Mouse (Mus musculus): Measurements from ENCODE around the gene Tmem218. TPM values are rescaled to one million over a fixed set of nuclear protein-coding genes. Genes with fewer than 3 reads are reported as not detected.

Gene Tmem218
- polyA plus RNA-seq, 2 experiments, result 1.6 to 3.9 TPM

DNA sequence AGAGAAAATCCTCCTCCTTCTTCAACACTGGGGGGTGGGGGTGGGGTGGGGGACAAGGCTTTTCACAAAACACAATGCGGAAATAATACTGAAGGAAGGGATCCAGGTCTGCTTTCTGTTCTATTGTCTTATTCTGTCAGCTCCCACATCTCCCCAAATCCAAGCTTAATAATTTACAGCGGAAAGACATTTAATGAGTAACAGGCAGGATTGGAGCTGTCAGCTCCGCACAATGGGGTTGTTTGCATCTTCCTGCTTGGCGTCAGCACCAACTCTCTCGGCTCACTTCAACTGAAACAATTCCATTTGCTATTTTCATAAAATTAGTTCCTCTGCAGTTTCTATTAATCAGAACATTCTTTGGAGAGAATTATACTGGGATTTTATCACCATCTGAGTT, 4.1 kb upstream of the Tmem218 start:
- Histone ChIP-seq H3K27me3 (ENCODE audit: control insufficient read depth, insufficient read depth, low read length) (no peaks in the 10 kb centered on the region), H3K9me3 (ENCODE audit: control insufficient read depth, low read length) (no peaks in the 10 kb centered on the region), H3K36me3 (replicated peaks; ENCODE audit: control insufficient read depth, insufficient read depth, low read depth) (no peaks in the 10 kb centered on the region), H3K4me1 (replicated peaks; ENCODE audit: control insufficient read depth in 2 of 2, insufficient read depth in 2 of 2, low read length in 1 of 2) (peaks cover 4 to 10% of the 10 kb centered on the region in 2 experiments; a peak in 3 of 4 replicates), H3K4me3 (ENCODE audit: insufficient read depth in 1 of 2, low read depth in 2 of 2, low read length in 2 of 2) (no peak overlapping the region), H3K9ac (replicated peaks) (no peak overlapping the region), H3K27ac (no peak overlapping the region), H3K4me2 (ENCODE audit: low read depth) (no peak overlapping the region)
- no peak for DNase-seq (ENCODE audit: low read depth in 3 of 3, low spot score in 3 of 3)
- TF ChIP-seq CTCF (IDR thresholded peaks at IDR 0.05; ENCODE audit: low read depth) (no peak), EP300 (IDR thresholded peaks at IDR 0.05; ENCODE audit: low read depth) (no peak)
- ATAC-seq (ENCODE audit: insufficient read depth), result no peak
- WGBS (ENCODE audit: insufficient replicate concordance), result 63% methylated on average over 5 of the region's 5 CpGs

DNA sequence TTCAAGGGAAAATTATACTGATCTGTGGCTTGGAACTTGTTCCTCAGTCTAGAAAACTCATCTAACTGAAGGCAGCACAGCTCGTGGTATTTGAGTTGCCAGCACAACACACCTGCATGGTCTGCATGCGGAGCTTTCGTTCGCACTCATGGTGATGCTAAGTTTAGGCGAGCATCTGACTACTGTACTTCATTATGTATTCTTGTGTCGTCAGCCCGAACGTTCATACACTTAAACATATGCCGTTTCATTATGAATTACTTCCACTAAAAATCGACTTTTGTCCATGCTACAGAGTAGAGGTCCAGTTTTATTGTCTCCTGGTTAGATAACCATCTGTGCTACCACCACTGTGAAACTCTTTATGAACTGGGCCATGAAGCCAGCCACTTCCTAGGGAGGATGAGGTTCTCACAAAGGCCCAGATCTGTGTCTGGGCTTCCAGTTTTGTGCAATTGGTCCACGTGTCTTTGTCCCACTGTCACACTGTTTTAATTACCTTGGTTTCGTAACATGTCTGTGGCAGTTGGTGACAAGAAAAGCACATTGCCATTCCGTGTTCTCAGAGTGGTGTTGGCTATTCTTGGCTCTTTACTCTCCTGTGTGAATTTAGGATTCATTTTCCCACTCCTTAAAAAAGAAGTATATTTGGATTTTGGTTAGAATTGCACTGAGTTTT, 5.2 kb downstream of the Tmem218 start:
- Histone ChIP-seq H3K4me3 (ENCODE audit: insufficient read depth in 1 of 2, low read depth in 2 of 2, low read length in 2 of 2) (no peak overlapping the region), H3K27ac (no peak overlapping the region), H3K4me2 (ENCODE audit: low read depth) (no peak overlapping the region), H3K9ac (replicated peaks) (no peak overlapping the region), H3K4me1 (replicated peaks; ENCODE audit: control insufficient read depth in 2 of 2, insufficient read depth in 2 of 2, low read length in 1 of 2) (peaks cover 6 to 10% of the 10 kb centered on the region in 2 experiments; a peak in 3 of 4 replicates), H3K9me3 (ENCODE audit: control insufficient read depth, low read length) (no peaks in the 10 kb centered on the region), H3K36me3 (replicated peaks; ENCODE audit: control insufficient read depth, insufficient read depth, low read depth) (no peaks in the 10 kb centered on the region), H3K27me3 (ENCODE audit: control insufficient read depth, insufficient read depth, low read length) (no peaks in the 10 kb centered on the region)
- WGBS (ENCODE audit: insufficient replicate concordance), result 64% methylated on average over 13 of the region's 13 CpGs
- DNase-seq (ENCODE audit: low read depth in 3 of 3, low spot score in 3 of 3) (no peak), ATAC-seq (ENCODE audit: insufficient read depth) (no peak)
- no peak for TF ChIP-seq EP300 (IDR thresholded peaks at IDR 0.05; ENCODE audit: low read depth)
- no peak for TF ChIP-seq CTCF (IDR thresholded peaks at IDR 0.05; ENCODE audit: low read depth)

DNA sequence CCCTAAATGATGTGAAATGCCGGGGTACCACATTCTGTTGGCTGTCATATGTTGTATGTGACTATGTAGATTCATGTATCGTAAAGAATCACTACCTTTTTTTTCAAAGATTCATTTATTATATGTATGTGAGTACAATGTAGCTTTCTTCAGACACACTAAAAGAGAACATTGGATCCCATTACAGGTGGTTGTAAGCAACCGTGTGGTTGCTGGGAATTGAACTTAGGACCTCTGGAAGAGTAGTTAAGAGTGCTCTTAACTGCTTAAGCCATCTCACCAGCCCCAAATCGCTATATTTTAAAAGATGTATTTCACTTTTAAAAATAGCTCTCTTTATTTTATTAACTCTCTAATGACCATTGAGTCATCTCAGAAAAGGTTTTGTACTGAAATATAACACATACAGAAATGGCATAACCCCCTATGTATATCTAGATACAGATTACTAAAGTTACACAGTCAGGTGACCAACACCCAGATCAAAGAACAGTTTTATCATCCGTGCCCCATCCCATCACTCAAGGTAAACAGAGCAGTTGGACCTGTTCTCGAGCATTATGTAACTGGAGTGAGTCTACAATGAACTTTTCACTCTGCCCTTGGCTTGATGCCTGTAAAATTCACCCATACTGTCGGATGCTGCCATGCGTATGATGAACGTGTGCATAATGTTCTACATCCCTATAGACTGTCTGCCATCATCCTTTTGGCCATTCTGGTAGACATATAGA, 6.5 kb downstream of the Tmem218 start:
- Histone ChIP-seq H3K4me2 (ENCODE audit: low read depth) (no peak overlapping the region), H3K9me3 (ENCODE audit: control insufficient read depth, low read length) (no peaks in the 10 kb centered on the region), H3K36me3 (replicated peaks; ENCODE audit: control insufficient read depth, insufficient read depth, low read depth) (no peaks in the 10 kb centered on the region), H3K4me1 (replicated peaks; ENCODE audit: control insufficient read depth in 2 of 2, insufficient read depth in 2 of 2, low read length in 1 of 2) (no peaks in the 10 kb centered on the region), H3K9ac (replicated peaks) (no peak overlapping the region), H3K4me3 (ENCODE audit: insufficient read depth in 1 of 2, low read depth in 2 of 2, low read length in 2 of 2) (no peak overlapping the region), H3K27ac (no peak overlapping the region), H3K27me3 (ENCODE audit: control insufficient read depth, insufficient read depth, low read length) (no peaks in the 10 kb centered on the region)
- peak in 1 of 3 experiments; percentile 32 for DNase-seq (ENCODE audit: low read depth in 3 of 3, low spot score in 3 of 3)
- TF ChIP-seq CTCF (IDR thresholded peaks at IDR 0.05; ENCODE audit: low read depth) (no peak), EP300 (IDR thresholded peaks at IDR 0.05; ENCODE audit: low read depth) (no peak)
- WGBS (ENCODE audit: insufficient replicate concordance), result 65% methylated on average over 9 of the region's 9 CpGs
- peak; percentile 43; the same call in 1 of the 2 replicates for ATAC-seq (ENCODE audit: insufficient read depth)

DNA sequence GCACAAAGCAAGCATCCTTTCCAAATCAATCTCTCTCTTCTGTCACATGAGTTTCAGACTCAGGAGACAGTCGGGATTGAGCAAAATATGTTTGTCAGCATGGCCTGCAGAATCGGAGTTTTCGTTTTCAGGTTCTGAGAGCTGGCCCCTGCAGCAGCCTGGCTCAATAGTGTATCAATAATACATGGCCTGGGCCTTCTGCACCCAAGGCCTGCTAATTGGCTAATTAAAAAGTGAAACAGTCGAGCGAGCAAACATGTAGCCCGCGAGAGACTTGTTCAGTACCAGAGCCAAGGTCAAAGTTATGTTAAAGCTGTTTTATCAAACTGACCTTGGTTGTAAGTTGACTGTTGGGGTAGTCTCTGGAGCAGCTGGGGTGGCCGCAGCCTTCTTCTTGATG, 12.7 kb downstream of the Tmem218 start:
- ATAC-seq (ENCODE audit: insufficient read depth) (no peak), DNase-seq (ENCODE audit: low read depth in 3 of 3, low spot score in 3 of 3) (no peak)
- no peaks in the 10 kb centered on the region for H3K9me3 ChIP-seq (ENCODE audit: control insufficient read depth, low read length)
- H3K4me2 ChIP-seq (ENCODE audit: low read depth), result no peak overlapping the region
- H3K9ac ChIP-seq (replicated peaks), result no peak overlapping the region
- H3K27ac ChIP-seq, result no peak overlapping the region
- no peaks in the 10 kb centered on the region for H3K36me3 ChIP-seq (replicated peaks; ENCODE audit: control insufficient read depth, insufficient read depth, low read depth)
- no peaks in the 10 kb centered on the region for H3K4me1 ChIP-seq (replicated peaks; ENCODE audit: control insufficient read depth in 2 of 2, insufficient read depth in 2 of 2, low read length in 1 of 2)
- 68% methylated on average over 8 of the region's 8 CpGs for WGBS (ENCODE audit: insufficient replicate concordance)
- H3K27me3 ChIP-seq (ENCODE audit: control insufficient read depth, insufficient read depth, low read length), result no peaks in the 10 kb centered on the region
- TF ChIP-seq EP300 (IDR thresholded peaks at IDR 0.05; ENCODE audit: low read depth), result no peak
- no peak for TF ChIP-seq CTCF (IDR thresholded peaks at IDR 0.05; ENCODE audit: low read depth)
- H3K4me3 ChIP-seq (ENCODE audit: insufficient read depth in 1 of 2, low read depth in 2 of 2, low read length in 2 of 2), result no peak overlapping the region

DNA sequence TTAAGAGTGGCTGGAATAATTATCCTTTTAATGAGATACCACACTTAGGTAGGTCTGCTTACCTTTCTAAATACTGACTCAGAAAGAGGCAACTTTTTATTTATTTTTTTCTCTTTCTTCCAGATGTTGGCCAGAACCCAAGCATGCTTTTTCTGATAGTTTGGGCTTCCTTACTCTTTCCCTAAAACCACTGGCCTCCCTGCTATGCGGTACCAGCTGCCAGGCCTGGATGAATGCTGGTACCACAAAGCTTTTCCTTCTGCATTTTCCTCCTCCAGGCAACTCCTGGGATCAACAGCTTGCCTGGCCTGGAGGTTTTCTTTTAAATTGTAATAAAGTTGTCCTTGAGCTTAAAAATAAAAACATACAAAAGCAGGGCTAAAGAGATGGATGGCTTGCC, 17.6 kb downstream of the Tmem218 start:
- TF ChIP-seq EP300 (IDR thresholded peaks at IDR 0.05; ENCODE audit: low read depth) (no peak), CTCF (IDR thresholded peaks at IDR 0.05; ENCODE audit: low read depth) (no peak)
- 63% methylated on average over 1 of the region's 1 CpGs for WGBS (ENCODE audit: insufficient replicate concordance)
- H3K9me3 ChIP-seq (ENCODE audit: control insufficient read depth, low read length), result no peaks in the 10 kb centered on the region
- no peaks in the 10 kb centered on the region for H3K36me3 ChIP-seq (replicated peaks; ENCODE audit: control insufficient read depth, insufficient read depth, low read depth)
- DNase-seq (ENCODE audit: low read depth in 3 of 3, low spot score in 3 of 3) (no peak), ATAC-seq (ENCODE audit: insufficient read depth) (no peak)
- no peaks in the 10 kb centered on the region for H3K4me1 ChIP-seq (replicated peaks; ENCODE audit: control insufficient read depth in 2 of 2, insufficient read depth in 2 of 2, low read length in 1 of 2)
- no peak overlapping the region for H3K4me2 ChIP-seq (ENCODE audit: low read depth)
- H3K9ac ChIP-seq (replicated peaks), result no peak overlapping the region
- no peak overlapping the region for H3K4me3 ChIP-seq (ENCODE audit: insufficient read depth in 1 of 2, low read depth in 2 of 2, low read length in 2 of 2)
- no peaks in the 10 kb centered on the region for H3K27me3 ChIP-seq (ENCODE audit: control insufficient read depth, insufficient read depth, low read length)
- no peak overlapping the region for H3K27ac ChIP-seq
